16 mouse cellular contexts compared by ENCODE assay signal in genomic region chr8:15235410-15235809, GRCm38 (mm10).
"Had no signal": no experiment of that assay in that cellular context is flagged by ENCODE, and none has a peak within 500 bp of the region (broad histone marks: within the 10 kb centered on the region; RNA-seq: fewer than 3 reads in every experiment).

No protein-coding gene starts in this region.

- H3K4me2 ChIP-seq: liver, embryonic 13.5 days; midbrain, embryonic 11.5 days; stomach, embryonic 15.5 days had no signal

- H3K27ac ChIP-seq: kidney, postnatal 0 days; left cerebral cortex, adult 2 months; liver, embryonic 13.5 days; stomach, embryonic 15.5 days had no signal

- H3K9me3 ChIP-seq: liver, embryonic 13.5 days; stomach, embryonic 15.5 days had no signal

- H3K4me1 ChIP-seq: liver, embryonic 13.5 days; stomach, embryonic 15.5 days had no signal

- H3K9ac ChIP-seq: liver, embryonic 13.5 days; stomach, embryonic 15.5 days had no signal

- H3K27me3 ChIP-seq: liver, embryonic 13.5 days; stomach, embryonic 15.5 days had no signal

- DNase-seq: kidney, adult 2 months; kidney, postnatal 25 days; layer of hippocampus, postnatal 36 days; liver, embryonic 13.5 days; lung, adult 2 months; lung, postnatal 14 days; lung, postnatal 4 days; midbrain, embryonic 14.5 days; right cerebral cortex, adult 18-20 months; thymus, postnatal 36 days had no signal

- H3K4me3 ChIP-seq: left cerebral cortex, adult 2 months; liver, embryonic 13.5 days; myocyte; stomach, embryonic 15.5 days had no signal

- H3K36me3 ChIP-seq: liver, embryonic 13.5 days; stomach, embryonic 15.5 days had no signal

- ATAC-seq: intestine, postnatal 0 days had no signal
